Mouse (Mus musculus): ENCODE data around the gene Nup155. TPM values are rescaled to one million over a fixed set of nuclear protein-coding genes. Genes with fewer than 3 reads are reported as not detected.
"Not testable (repeated sequence)": the region's sequence is repeated elsewhere in the genome, so short reads cannot be mapped to it uniquely, and the experiment has no call there.

Nup155 gene
- total RNA-seq (2021): 10 to 100 TPM; 25.2 to 28.0 TPM

GRCm38 (mm10) chr15:8108966-8109743, at the start of gene Nup155:
TSS of gene Nup155 (plus strand) at chr15:8109273.
- DNase-seq (ENCODE audit: extremely low spot score in 1 of 2, low spot score in 2 of 2): peak; percentile 91 to 95
- intact Hi-C loops (cut with DNase I): no loop called here

GRCm38 (mm10) chr15:8065221-8065620, 43.9 kb upstream of the Nup155 start:
- DNase-seq (ENCODE audit: extremely low spot score in 1 of 2, low spot score in 2 of 2): no peak
- intact Hi-C loops (cut with DNase I): loop anchor here (10.0 kb wide), 1 partner anchor 600 kb away; no protein-coding TSS in a partner anchor

- DNase-seq (ENCODE audit: extremely low spot score in 1 of 2, low spot score in 2 of 2); intact Hi-C loops (cut with DNase I): not testable (repeated sequence)
Measured at GRCm38 (mm10) chr15:8073159-8073558, 35.9 kb upstream of the Nup155 start.

- intact Hi-C loops (cut with DNase I): no loop called here
- no peak for DNase-seq (ENCODE audit: extremely low spot score in 1 of 2, low spot score in 2 of 2)
Measured at GRCm38 (mm10) chr15:8082139-8082538, 26.9 kb upstream of the Nup155 start.

- DNase-seq (ENCODE audit: extremely low spot score in 1 of 2, low spot score in 2 of 2): no peak
- intact Hi-C loops (cut with DNase I): no loop called here
Measured at GRCm38 (mm10) chr15:8087293-8087692, 21.8 kb upstream of the Nup155 start.

- intact Hi-C loops (cut with DNase I): no loop called here
- no peak for DNase-seq (ENCODE audit: extremely low spot score in 1 of 2, low spot score in 2 of 2)
Measured at GRCm38 (mm10) chr15:8088715-8089114, 20.4 kb upstream of the Nup155 start.

GRCm38 (mm10) chr15:8090685-8091084, 18.4 kb upstream of the Nup155 start:
- no peak for DNase-seq (ENCODE audit: extremely low spot score in 1 of 2, low spot score in 2 of 2)
- intact Hi-C loops (cut with DNase I): no loop called here

- intact Hi-C loops (cut with DNase I); DNase-seq (ENCODE audit: extremely low spot score in 1 of 2, low spot score in 2 of 2): not testable (repeated sequence)
Measured at GRCm38 (mm10) chr15:8092668-8093067, 16.4 kb upstream of the Nup155 start.

- intact Hi-C loops (cut with DNase I): no loop called here
Measured at GRCm38 (mm10) chr15:8097853-8098252, 11.2 kb upstream of the Nup155 start.

GRCm38 (mm10) chr15:8098774-8099749, 10.0 kb upstream of the Nup155 start, which contains the start of gene Wdr70:
TSS of gene Wdr70 (minus strand) at chr15:8099209.
- intact Hi-C loops (cut with DNase I): no loop called here
- peak; percentile 96 to 98 for DNase-seq (ENCODE audit: extremely low spot score in 1 of 2, low spot score in 2 of 2)

More at GRCm38 (mm10) chr15:8097853-8098252, 11.2 kb upstream of the Nup155 start:
- DNase-seq (ENCODE audit: extremely low spot score in 1 of 2, low spot score in 2 of 2): peak; percentile 20 to 62

- DNase-seq (ENCODE audit: extremely low spot score in 1 of 2, low spot score in 2 of 2); intact Hi-C loops (cut with DNase I): not testable (repeated sequence)
Measured at GRCm38 (mm10) chr15:8101975-8102542, 7.0 kb upstream of the Nup155 start.

- no peak for DNase-seq (ENCODE audit: extremely low spot score in 1 of 2, low spot score in 2 of 2)
- intact Hi-C loops (cut with DNase I): no loop called here
Measured at GRCm38 (mm10) chr15:8108360-8108965, 610 bp upstream of the Nup155 start.

- intact Hi-C loops (cut with DNase I): no loop called here
- no peak for DNase-seq (ENCODE audit: extremely low spot score in 1 of 2, low spot score in 2 of 2)
Measured at GRCm38 (mm10) chr15:8109782-8110181, 709 bp downstream of the Nup155 start.

- intact Hi-C loops (cut with DNase I): no loop called here
- no peak for DNase-seq (ENCODE audit: extremely low spot score in 1 of 2, low spot score in 2 of 2)
Measured at GRCm38 (mm10) chr15:8129281-8129680, 20.2 kb downstream of the Nup155 start.

- no peak for DNase-seq (ENCODE audit: extremely low spot score in 1 of 2, low spot score in 2 of 2)
- intact Hi-C loops (cut with DNase I): no loop called here
Measured at GRCm38 (mm10) chr15:8131268-8131667, 22.2 kb downstream of the Nup155 start.

- DNase-seq (ENCODE audit: extremely low spot score in 1 of 2, low spot score in 2 of 2): no peak
- intact Hi-C loops (cut with DNase I): no loop called here
Measured at GRCm38 (mm10) chr15:8131761-8132160, 22.7 kb downstream of the Nup155 start.

- no peak for DNase-seq (ENCODE audit: extremely low spot score in 1 of 2, low spot score in 2 of 2)
Measured at GRCm38 (mm10) chr15:8135606-8136005, 26.5 kb downstream of the Nup155 start.

GRCm38 (mm10) chr15:8161841-8162240, 52.8 kb downstream of the Nup155 start:
- intact Hi-C loops (cut with DNase I): no loop called here
- no peak for DNase-seq (ENCODE audit: extremely low spot score in 1 of 2, low spot score in 2 of 2)

More at GRCm38 (mm10) chr15:8135606-8136005, 26.5 kb downstream of the Nup155 start:
- intact Hi-C loops (cut with DNase I): no loop called here
